Mouse (Mus musculus) liver, embryonic 14.5 days (tissue): ENCODE results near the gene Ccdc186. TPM values are rescaled to one million over a fixed set of nuclear protein-coding genes. Genes with fewer than 3 reads are reported as not detected.

Experiments
- ATAC-seq: fragments of 200-750 bp; cut with Nextera tagmentation; 2 replicates; pipeline ENCODE4 v1.8.0; 2017; ENCODE audit warnings: moderate number of reproducible peaks, mild to moderate bottlenecking, moderate library complexity; ENCODE audit not compliant: insufficient read depth
- DNase-seq, 3 experiments: peaks; one replicate each; pipeline ENCODE4 v3.0.0-alpha.2; 2012 to 2013; ENCODE audit warnings: low read depth in 3 of 3, low spot score in 3 of 3
- H3K27ac ChIP-seq: fragments of 300-500 bp; sonication (generic); 2 replicates; pipeline ENCODE4 v1.5.1; 2014; ENCODE audit warnings: moderate library complexity, mild to moderate bottlenecking, control low read depth, inconsistent platforms
- H3K27me3 ChIP-seq: fragments of 300-500 bp; sonication (generic); 2 replicates; pipeline ENCODE4 v1.6.1; 2014; ENCODE audit warnings: mild to moderate bottlenecking, low read length, moderate library complexity; ENCODE audit not compliant: control insufficient read depth, insufficient read depth
- H3K36me3 ChIP-seq: fragments of 300-500 bp; sonication (generic); replicated peaks from 2 replicates; pipeline ENCODE4 v1.6.1; 2014; ENCODE audit warnings: low read depth; ENCODE audit not compliant: control insufficient read depth, insufficient read depth
- H3K4me1 ChIP-seq, 2 experiments: fragments of 200-500 bp in 1 of 2; fragments of 300-500 bp in 1 of 2; sonication (generic) in 1 of 2; replicated peaks; 2 replicates each; pipeline ENCODE4 v1.6.1; 2012 to 2014; ENCODE audit warnings: antibody characterized with exemption in 1 of 2, inconsistent platforms in 1 of 2, low read length in 1 of 2; ENCODE audit not compliant: control insufficient read depth in 2 of 2, insufficient read depth in 2 of 2
- H3K4me2 ChIP-seq: fragments of 300-500 bp; sonication (generic); 2 replicates; pipeline ENCODE4 v1.6.1; 2014; ENCODE audit warnings: low read depth, mild to moderate bottlenecking, control low read depth, moderate library complexity
- H3K4me3 ChIP-seq, 2 experiments: fragments of 200-500 bp in 1 of 2; fragments of 300-500 bp in 1 of 2; sonication (generic) in 1 of 2; 2 replicates each; pipeline ENCODE4 v1.5.1; 2012 to 2014; ENCODE audit warnings: low read depth in 2 of 2, low read length in 2 of 2, mild to moderate bottlenecking in 2 of 2, control low read depth in 1 of 2, inconsistent platforms in 1 of 2, moderate library complexity in 1 of 2; ENCODE audit not compliant: insufficient read depth in 1 of 2
- H3K9ac ChIP-seq: fragments of 300-500 bp; sonication (generic); replicated peaks from 2 replicates; pipeline ENCODE4 v1.6.1; 2014; ENCODE audit warnings: mild to moderate bottlenecking, control low read depth, moderate library complexity
- H3K9me3 ChIP-seq: fragments of 300-500 bp; sonication (generic); 2 replicates; pipeline ENCODE4 v1.6.1; 2016; ENCODE audit warnings: low read length, mixed read lengths; ENCODE audit not compliant: control insufficient read depth
- CTCF ChIP-seq: IDR thresholded peaks from 2 replicates; pipeline ENCODE4 v1.5.1; 2016; ENCODE audit warnings: antibody characterized with exemption, low read depth, control low read depth
- EP300 ChIP-seq: IDR thresholded peaks from 2 replicates; pipeline ENCODE4 v1.6.1; 2016; ENCODE audit warnings: antibody characterized with exemption, low read depth
- WGBS: fragments of 180-500 bp; shearing (Covaris S2); extraction: QIAGEN DNeasy Blood & Tissue Kit; methylation state at CpG from one replicate; pipeline ENCODE4 v1.1.7; 2014; ENCODE audit not compliant: insufficient replicate concordance; 5-methylcytosine and 5-hydroxymethylcytosine counted together
- polyA plus RNA-seq, 2 experiments: library from polyadenylated mRNA; depleted of rRNA in 1 of 2; stranded (reverse) in 1 of 2; unstranded in 1 of 2; fragments of >200 nt; fragmentation: Nextera tagmentation in 1 of 2; extraction: Ambion mirVana in 1 of 2; gene quantifications; 2 replicates each; pipeline versions ENCODE4 v1.2.1 to v1.2.3; 2012 to 2014

Gene Ccdc186
- polyA plus RNA-seq, 2 experiments, result 2.3 to 4.9 TPM

DNA sequence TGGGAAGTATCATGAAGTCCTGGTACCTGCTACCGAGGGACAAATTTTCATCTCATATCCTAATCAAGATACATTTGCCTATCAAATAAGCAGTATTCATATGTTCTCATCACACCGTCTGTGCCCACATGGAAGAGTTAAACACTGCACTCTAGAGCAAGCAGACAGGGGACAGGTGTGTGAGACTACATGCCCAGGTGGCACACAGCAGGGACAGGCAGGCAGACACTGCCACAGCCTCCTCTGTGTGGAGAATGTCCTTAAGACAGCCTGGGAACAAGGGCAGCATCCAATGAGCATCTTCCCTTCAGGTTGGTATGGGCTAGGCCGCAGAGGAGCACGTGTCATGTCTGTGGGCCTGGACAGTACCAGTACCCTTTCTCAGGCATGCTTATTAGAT is 59.3 kb downstream of the Ccdc186 start:
- Histone ChIP-seq H3K4me2 (no peak overlapping the region), H3K36me3 (no peaks in the 10 kb centered on the region), H3K4me3 (no peak overlapping the region), H3K27me3 (no peaks in the 10 kb centered on the region), H3K27ac (no peak overlapping the region), H3K9ac (no peak overlapping the region), H3K4me1 (no peaks in the 10 kb centered on the region), H3K9me3 (no peaks in the 10 kb centered on the region)
- WGBS, result 67% methylated on average over 4 of the region's 4 CpGs
- TF ChIP-seq CTCF (no peak), EP300 (no peak)
- ATAC-seq, result no peak
- no peak for DNase-seq

DNA sequence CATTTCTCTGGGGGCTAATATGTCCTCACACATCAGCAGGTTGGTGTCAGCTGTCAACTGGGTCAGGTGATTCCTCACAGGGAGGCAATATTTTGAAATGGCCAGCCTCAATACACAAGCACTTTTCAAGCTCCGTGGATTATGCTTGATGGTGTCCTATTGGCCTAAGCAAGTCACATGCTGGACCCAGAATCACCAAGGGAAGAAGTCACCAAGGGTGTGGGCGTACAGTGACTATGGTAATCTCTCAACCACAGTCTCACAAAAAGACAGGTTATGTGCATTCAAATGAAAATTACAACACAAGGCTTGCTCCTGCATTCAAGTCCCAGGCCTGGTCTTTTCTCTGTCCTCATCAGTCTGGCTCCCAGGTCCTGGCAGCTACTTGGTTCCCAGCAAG is 60.3 kb downstream of the Ccdc186 start:
- DNase-seq (no peak), ATAC-seq (no peak)
- no peaks in the 10 kb centered on the region for H3K36me3 ChIP-seq
- H3K27ac ChIP-seq, result no peak overlapping the region
- TF ChIP-seq CTCF (no peak), EP300 (no peak)
- H3K4me2 ChIP-seq, result no peak overlapping the region
- H3K27me3 ChIP-seq, result no peaks in the 10 kb centered on the region
- no peak overlapping the region for H3K9ac ChIP-seq
- WGBS, result 48% methylated on average over 2 of the region's 2 CpGs
- H3K4me3 ChIP-seq, result no peak overlapping the region
- no peaks in the 10 kb centered on the region for H3K9me3 ChIP-seq
- H3K4me1 ChIP-seq, result no peaks in the 10 kb centered on the region

DNA sequence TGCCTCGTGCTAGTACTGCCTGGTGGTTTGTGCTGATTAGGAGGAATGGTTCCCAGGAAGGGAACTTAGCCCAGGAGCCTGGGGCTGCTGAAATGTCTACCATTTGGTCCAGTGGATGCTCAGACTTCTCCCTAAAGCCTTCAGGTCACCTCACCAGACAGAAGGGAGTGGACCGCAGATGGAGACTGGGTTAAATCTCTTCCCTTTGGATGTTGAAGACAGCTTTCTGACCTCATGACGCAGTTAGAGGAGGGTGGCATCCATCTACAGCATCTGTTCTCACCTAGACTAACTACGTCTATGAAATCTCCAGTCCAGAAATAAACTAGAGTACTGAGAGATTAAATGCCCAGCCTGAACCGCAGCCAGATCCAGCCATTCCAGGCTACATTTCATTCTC is 60.9 kb downstream of the Ccdc186 start:
- Histone ChIP-seq H3K4me3 (no peak overlapping the region), H3K4me1 (no peaks in the 10 kb centered on the region), H3K4me2 (no peak overlapping the region), H3K27ac (no peak overlapping the region), H3K27me3 (no peaks in the 10 kb centered on the region), H3K9ac (no peak overlapping the region), H3K9me3 (no peaks in the 10 kb centered on the region), H3K36me3 (no peaks in the 10 kb centered on the region)
- no peak for DNase-seq
- WGBS, result 60% methylated on average over 5 of the region's 5 CpGs
- ATAC-seq, result no peak
- TF ChIP-seq CTCF (no peak), EP300 (no peak)

DNA sequence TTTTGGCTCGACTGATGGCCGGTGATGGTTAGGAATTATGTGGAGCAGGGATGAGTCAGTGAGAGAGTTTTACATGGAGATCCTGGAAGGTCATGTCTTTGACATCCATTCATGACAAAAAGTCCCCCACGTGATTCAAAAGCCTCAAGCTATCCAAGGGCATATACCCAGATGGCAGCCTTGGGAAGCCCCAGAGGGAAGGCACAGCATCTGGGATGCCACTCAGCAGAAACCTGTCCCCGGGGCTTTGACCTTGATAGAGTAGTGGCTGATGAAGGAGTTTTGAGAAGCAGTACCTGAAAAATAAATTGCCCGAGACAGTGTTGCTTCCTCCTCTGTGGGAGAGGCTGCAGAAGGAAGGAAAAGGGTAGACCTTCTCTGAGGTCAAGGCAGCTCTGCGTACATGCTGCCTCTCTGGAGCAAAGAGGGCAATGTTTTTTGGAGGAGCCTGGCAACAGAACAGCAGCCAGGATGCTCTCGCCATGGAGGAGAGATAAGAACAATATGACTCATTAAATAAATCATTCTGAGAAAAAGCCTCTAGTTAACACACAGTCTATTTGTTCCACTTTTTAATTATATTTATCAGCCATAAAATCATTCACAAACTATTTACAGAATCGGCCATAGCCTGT is 61.6 kb downstream of the Ccdc186 start:
- Histone ChIP-seq H3K27ac (no peak overlapping the region), H3K4me2 (no peak overlapping the region), H3K9me3 (no peaks in the 10 kb centered on the region), H3K9ac (no peak overlapping the region), H3K4me3 (no peak overlapping the region), H3K27me3 (no peaks in the 10 kb centered on the region), H3K36me3 (no peaks in the 10 kb centered on the region), H3K4me1 (no peaks in the 10 kb centered on the region)
- no peak for ATAC-seq
- no peak for DNase-seq
- TF ChIP-seq CTCF (no peak), EP300 (no peak)
- 57% methylated on average over 8 of the region's 8 CpGs for WGBS

- Histone ChIP-seq H3K9ac (no peak overlapping the region), H3K36me3 (no peaks in the 10 kb centered on the region), H3K4me1 (no peaks in the 10 kb centered on the region), H3K4me3 (no peak overlapping the region), H3K27ac (no peak overlapping the region), H3K27me3 (no peaks in the 10 kb centered on the region), H3K9me3 (no peaks in the 10 kb centered on the region), H3K4me2 (no peak overlapping the region)
- DNase-seq (no peak), ATAC-seq (no peak)
- WGBS, result 68% methylated on average over 4 of the region's 4 CpGs
- TF ChIP-seq EP300 (no peak), CTCF (no peak)
Observed at GRCm38 (mm10) chr19:56759740-56760139, 62.2 kb downstream of the Ccdc186 start.
